Mouse (Mus musculus) lung, postnatal 0 days (tissue): Measurements from ENCODE around the gene Rps6kl1.

Experiments
- CTCF ChIP-seq: IDR thresholded peaks from 2 replicates; pipeline ENCODE4 v1.5.1; 2016; ENCODE audit warnings: antibody characterized with exemption, mild to moderate bottlenecking
- EP300 ChIP-seq: IDR thresholded peaks from 2 replicates; pipeline ENCODE4 v1.6.1; 2016; ENCODE audit warnings: antibody characterized with exemption, mild to moderate bottlenecking, control low read depth

GRCm38 (mm10) chr12:85115678-85116077 lies 35.4 kb downstream of the Rps6kl1 start:
- no peak for TF ChIP-seq CTCF
- TF ChIP-seq EP300, result peak; percentile 92
